Mouse (Mus musculus): ENCODE results near the gene Smarca5. TPM values are rescaled to one million over a fixed set of nuclear protein-coding genes. Genes with fewer than 3 reads are reported as not detected.

The Smarca5 gene
- polyA plus RNA-seq, 1 experiment from 2014 or later = 77.8 TPM

DNA sequence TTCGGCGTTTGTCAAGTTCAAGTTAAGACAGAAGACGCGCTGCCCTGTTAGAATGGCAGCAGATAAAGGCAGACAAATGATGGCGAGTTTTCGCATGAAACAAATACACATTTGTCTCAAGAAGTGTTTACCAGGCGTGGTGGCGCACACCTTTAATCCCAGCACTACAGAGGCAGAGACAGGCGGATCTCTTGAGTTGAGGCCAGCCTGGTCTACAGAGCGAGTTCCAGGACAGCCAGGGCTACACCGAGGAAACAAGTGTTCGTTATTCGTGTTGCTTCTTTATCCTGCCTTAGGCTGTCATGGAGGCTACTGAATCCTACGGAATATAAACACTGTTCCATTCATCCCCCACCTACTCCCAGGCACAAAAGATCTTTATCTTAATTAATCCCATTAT, 635 bp upstream of the Smarca5 start:
- H3K4me1 ChIP-seq = peaks cover 8% of the 10 kb centered on the region
- peak overlapping the region; percentile 97 for H3K27ac ChIP-seq (replicated peaks)
- peak overlapping the region; percentile 62 for H3K4me2 ChIP-seq (replicated peaks)
- ATAC-seq (replicated peaks) = peak; percentile 61
- no peaks in the 10 kb centered on the region for H3K27me3 ChIP-seq
- H3K4me3 ChIP-seq = peak overlapping the region; percentile 81
- peak overlapping the region; percentile 64 for H3K9ac ChIP-seq (replicated peaks)
- H3K36me3 ChIP-seq = peaks cover 8% of the 10 kb centered on the region
- WGBS = 7% methylated on average over 14 of the region's 14 CpGs
- H3K9me3 ChIP-seq = no peaks in the 10 kb centered on the region

DNA sequence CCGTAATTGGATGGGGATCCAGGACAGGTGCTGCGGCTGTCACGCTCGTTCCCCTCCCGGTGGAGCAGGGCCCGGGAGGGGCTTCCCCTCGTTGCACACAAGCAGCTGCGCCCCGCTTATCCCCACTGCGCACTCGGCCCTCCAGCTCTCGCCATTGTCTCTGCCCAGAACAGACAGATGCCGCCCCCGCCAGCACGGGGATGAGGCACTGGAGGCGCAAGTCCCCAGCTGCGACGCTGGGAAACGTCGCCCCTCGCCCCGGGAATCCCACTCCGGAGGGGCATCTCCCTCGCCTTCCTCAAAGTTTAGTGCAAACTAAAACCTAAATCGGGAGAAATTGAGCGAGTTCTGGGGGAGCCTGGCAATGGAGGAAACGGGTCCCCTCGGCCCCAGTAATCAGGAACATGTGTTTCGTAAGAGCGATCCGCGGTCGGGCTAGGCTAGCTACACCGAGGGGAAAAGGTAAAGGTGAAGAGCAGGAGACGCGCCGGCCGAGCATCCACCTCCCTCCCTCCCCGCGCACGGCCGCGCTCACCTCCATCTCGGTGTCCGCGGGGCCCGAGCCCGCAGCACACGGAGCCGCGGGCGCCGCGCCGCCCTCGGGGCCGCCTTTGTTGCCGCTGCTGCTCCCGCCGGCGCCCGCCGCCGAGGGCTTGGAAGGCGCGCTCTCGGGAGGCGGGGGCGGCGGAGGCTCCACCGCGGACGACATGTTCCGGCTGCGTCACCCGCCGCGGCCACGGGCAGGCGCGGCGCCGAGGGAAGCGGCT, 726 bp downstream of the Smarca5 start:
- peaks cover 8% of the 10 kb centered on the region for H3K4me1 ChIP-seq
- peak overlapping the region; percentile 83 for H3K4me2 ChIP-seq (replicated peaks)
- peak; percentile 65 for ATAC-seq (replicated peaks)
- peak overlapping the region; percentile 97 for H3K27ac ChIP-seq (replicated peaks)
- H3K4me3 ChIP-seq = peak overlapping the region; percentile 81
- WGBS = under 1% methylated on average over 77 of the region's 84 CpGs
- no peaks in the 10 kb centered on the region for H3K9me3 ChIP-seq
- peak overlapping the region; percentile 86 for H3K9ac ChIP-seq (replicated peaks)
- no peaks in the 10 kb centered on the region for H3K27me3 ChIP-seq
- peaks cover 14% of the 10 kb centered on the region for H3K36me3 ChIP-seq

GRCm38 (mm10) chr8:80738046-80738387, 1.3 kb downstream of the Smarca5 start:
- Histone ChIP-seq H3K9ac (replicated peaks) (peak overlapping the region; percentile 86), H3K27ac (replicated peaks) (peak overlapping the region; percentile 97), H3K4me2 (replicated peaks) (peak overlapping the region; percentile 83), H3K9me3 (no peaks in the 10 kb centered on the region), H3K4me3 (peak overlapping the region; percentile 81), H3K4me1 (peaks cover 8% of the 10 kb centered on the region), H3K36me3 (peaks cover 17% of the 10 kb centered on the region), H3K27me3 (no peaks in the 10 kb centered on the region)
- 0% methylated on average over 5 of the region's 5 CpGs for WGBS
- no peak for ATAC-seq (replicated peaks)

- Histone ChIP-seq H3K4me3 (no peak overlapping the region), H3K4me2 (replicated peaks) (no peak overlapping the region), H3K9me3 (no peaks in the 10 kb centered on the region), H3K4me1 (peaks cover under 1% of the 10 kb centered on the region; the same call in 1 of the 2 replicates), H3K36me3 (peaks cover 58% of the 10 kb centered on the region), H3K27me3 (no peaks in the 10 kb centered on the region), H3K9ac (replicated peaks) (no peak overlapping the region), H3K27ac (replicated peaks) (no peak overlapping the region)
- no peak for ATAC-seq (replicated peaks)
Measured at GRCm38 (mm10) chr8:80732326-80732725, 7.0 kb downstream of the Smarca5 start.

- H3K27ac ChIP-seq (replicated peaks) = no peak overlapping the region
- no peak overlapping the region for H3K4me2 ChIP-seq (replicated peaks)
- H3K4me3 ChIP-seq = no peak overlapping the region
- H3K36me3 ChIP-seq = peaks cover 53% of the 10 kb centered on the region
- ATAC-seq (replicated peaks) = no peak
- no peaks in the 10 kb centered on the region for H3K4me1 ChIP-seq
- H3K9me3 ChIP-seq = no peaks in the 10 kb centered on the region
- 88% methylated on average over 1 of the region's 1 CpGs for WGBS
- no peak overlapping the region for H3K9ac ChIP-seq (replicated peaks)
- H3K27me3 ChIP-seq = no peaks in the 10 kb centered on the region
Measured at GRCm38 (mm10) chr8:80714461-80714860, 24.8 kb downstream of the Smarca5 start.

DNA sequence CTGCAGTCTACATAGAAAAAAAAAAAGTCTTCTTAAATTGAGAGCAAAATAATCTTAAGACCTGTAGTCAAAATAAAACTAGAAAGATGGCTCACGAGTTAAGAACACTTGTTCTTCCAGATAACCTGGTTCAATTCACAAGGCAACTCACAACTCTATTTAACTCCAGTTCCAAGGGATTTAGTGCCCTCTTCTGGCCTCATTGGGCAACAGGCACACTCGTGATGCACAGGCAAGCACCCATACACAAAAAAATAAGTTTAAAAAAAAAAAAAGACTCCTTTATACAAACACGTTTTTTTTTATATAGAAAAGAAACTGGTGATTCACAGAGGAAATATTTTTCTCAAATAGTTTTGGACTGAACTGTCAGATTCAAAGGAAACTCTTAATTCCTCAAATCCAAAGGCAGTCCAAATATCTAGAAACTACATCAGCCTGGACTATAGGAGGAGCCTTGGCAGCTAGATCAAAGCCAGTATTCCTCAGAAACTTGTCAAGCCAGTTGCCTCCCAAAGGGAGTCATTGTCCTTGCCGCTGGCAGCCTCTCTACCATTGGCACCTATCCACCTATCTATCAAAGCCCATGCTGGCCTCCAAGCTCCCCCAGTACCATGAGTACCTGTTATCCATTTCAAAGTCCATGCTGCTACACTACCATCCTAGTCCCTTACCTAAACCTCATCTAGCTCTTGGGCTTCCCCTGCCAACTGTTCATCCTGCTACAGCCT, 28.5 kb downstream of the Smarca5 start:
- Histone ChIP-seq H3K4me3 (no peak overlapping the region), H3K4me2 (replicated peaks) (no peak overlapping the region), H3K36me3 (peaks cover 60% of the 10 kb centered on the region), H3K4me1 (no peaks in the 10 kb centered on the region), H3K9me3 (no peaks in the 10 kb centered on the region), H3K9ac (replicated peaks) (no peak overlapping the region), H3K27me3 (no peaks in the 10 kb centered on the region), H3K27ac (replicated peaks) (no peak overlapping the region)
- WGBS = 61% methylated on average over 4 of the region's 4 CpGs
- ATAC-seq (replicated peaks) = no peak

DNA sequence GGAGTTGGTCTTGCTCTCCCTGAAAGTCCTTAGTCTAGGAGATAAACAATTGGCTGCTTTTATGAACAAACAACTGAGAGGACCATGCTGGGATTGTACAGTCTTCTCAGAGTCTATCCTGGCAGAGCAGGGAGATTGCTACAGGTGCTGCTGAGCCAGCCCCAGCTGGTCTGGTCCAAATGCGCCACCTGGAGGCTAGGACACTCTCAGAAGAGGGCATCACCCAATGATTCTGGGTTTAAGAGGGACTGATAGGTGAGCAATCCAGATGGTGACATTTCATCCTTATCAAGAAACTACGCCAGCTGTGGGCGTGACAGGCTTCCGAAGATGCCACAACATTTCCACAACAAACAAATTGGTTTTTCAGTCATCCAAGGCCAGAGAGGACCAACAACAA, 51.2 kb downstream of the Smarca5 start:
- Histone ChIP-seq H3K4me2 (replicated peaks) (no peak overlapping the region), H3K36me3 (no peaks in the 10 kb centered on the region), H3K27ac (replicated peaks) (no peak overlapping the region), H3K9me3 (no peaks in the 10 kb centered on the region), H3K27me3 (no peaks in the 10 kb centered on the region), H3K9ac (replicated peaks) (no peak overlapping the region), H3K4me1 (no peaks in the 10 kb centered on the region), H3K4me3 (no peak overlapping the region)
- ATAC-seq (replicated peaks) = peak; percentile 77
- 49% methylated on average over 4 of the region's 4 CpGs for WGBS

DNA sequence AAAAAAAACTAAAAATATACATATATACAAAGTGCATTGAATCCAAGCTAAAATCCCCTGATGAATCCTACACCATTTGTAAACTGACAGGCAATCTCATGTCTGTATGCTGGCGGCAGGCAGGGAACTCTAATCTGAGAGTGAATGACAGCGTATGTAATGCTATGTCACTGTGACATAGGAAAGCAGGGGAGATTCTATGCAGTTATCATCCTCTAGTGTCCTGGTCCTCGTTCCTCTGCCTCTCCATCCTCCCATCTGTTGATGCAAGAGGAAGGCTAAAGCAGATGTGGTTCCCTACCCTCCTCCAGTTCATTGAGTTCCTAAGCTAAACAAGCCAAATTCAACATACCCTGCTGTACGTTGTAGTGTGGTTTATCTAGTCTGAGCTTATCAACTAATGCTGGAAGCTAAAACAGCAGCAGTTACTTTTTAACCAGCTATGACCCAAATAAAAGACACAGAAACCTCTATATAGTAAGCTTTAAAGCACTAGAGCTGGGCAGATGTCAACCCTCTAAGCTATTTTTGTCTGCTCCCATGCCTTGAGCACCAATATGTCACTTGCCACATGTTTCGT, 55.5 kb downstream of the Smarca5 start:
- H3K4me1 ChIP-seq = no peaks in the 10 kb centered on the region
- H3K4me3 ChIP-seq = no peak overlapping the region
- 80% methylated on average over 5 of the region's 5 CpGs for WGBS
- no peaks in the 10 kb centered on the region for H3K9me3 ChIP-seq
- H3K27me3 ChIP-seq = no peaks in the 10 kb centered on the region
- H3K9ac ChIP-seq (replicated peaks) = no peak overlapping the region
- H3K27ac ChIP-seq (replicated peaks) = no peak overlapping the region
- no peak for ATAC-seq (replicated peaks)
- H3K36me3 ChIP-seq = no peaks in the 10 kb centered on the region
- no peak overlapping the region for H3K4me2 ChIP-seq (replicated peaks)

- no peak overlapping the region for H3K27ac ChIP-seq (replicated peaks)
- H3K4me3 ChIP-seq = no peak overlapping the region
- ATAC-seq (replicated peaks) = no peak
- H3K9me3 ChIP-seq = no peaks in the 10 kb centered on the region
- WGBS = 82% methylated on average over 5 of the region's 5 CpGs
- no peak overlapping the region for H3K4me2 ChIP-seq (replicated peaks)
- H3K4me1 ChIP-seq = no peaks in the 10 kb centered on the region
- H3K9ac ChIP-seq (replicated peaks) = no peak overlapping the region
- no peaks in the 10 kb centered on the region for H3K27me3 ChIP-seq
- H3K36me3 ChIP-seq = no peaks in the 10 kb centered on the region
Measured at GRCm38 (mm10) chr8:80682594-80682993, 56.7 kb downstream of the Smarca5 start.

DNA sequence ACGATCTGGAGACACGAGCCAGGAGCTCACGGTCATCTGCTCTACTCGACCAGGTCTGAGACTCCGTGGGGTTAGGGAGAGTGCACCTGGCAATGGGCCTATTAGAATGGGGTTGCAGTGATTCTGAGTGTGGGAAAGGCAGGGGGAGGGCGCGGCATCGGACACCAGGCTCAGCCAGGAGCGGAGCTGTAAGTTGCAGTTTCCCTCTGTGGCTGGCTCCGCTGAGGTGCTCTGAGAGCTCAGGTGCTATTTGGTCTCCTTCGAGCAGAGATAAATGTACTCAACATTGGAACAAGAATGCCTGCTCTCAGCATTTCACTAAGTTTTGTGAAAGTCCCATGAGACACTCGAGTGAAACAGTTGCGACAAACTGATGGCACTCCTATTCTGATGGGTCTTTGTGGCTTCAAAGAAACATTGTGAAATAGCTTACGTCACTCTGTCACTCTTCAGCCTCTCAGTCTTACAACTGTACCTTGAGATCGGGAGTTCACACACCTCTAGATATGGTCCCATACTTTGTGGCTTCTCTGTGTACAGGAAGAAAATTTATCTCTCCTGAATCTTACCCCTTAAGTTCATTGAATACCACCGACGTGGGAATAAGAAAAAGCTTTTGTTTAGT, 69.9 kb downstream of the Smarca5 start:
- no peak overlapping the region for H3K4me2 ChIP-seq (replicated peaks)
- WGBS = 74% methylated on average over 17 of the region's 17 CpGs
- ATAC-seq (replicated peaks) = no peak

GRCm38 (mm10) chr8:80663476-80663875, 75.8 kb downstream of the Smarca5 start:
- WGBS = 75% methylated on average over 3 of the region's 3 CpGs
- Histone ChIP-seq H3K4me1 (no peaks in the 10 kb centered on the region), H3K36me3 (no peaks in the 10 kb centered on the region), H3K4me3 (no peak overlapping the region), H3K4me2 (replicated peaks) (no peak overlapping the region), H3K9ac (replicated peaks) (no peak overlapping the region), H3K27me3 (no peaks in the 10 kb centered on the region), H3K27ac (replicated peaks) (no peak overlapping the region), H3K9me3 (no peaks in the 10 kb centered on the region)
- no peak for ATAC-seq (replicated peaks)

More for the DNA sequence above, 69.9 kb downstream of the Smarca5 start:
- H3K9ac ChIP-seq (replicated peaks) = no peak overlapping the region
- H3K27ac ChIP-seq (replicated peaks) = no peak overlapping the region
- no peak overlapping the region for H3K4me3 ChIP-seq
- H3K9me3 ChIP-seq = no peaks in the 10 kb centered on the region
- no peaks in the 10 kb centered on the region for H3K4me1 ChIP-seq
- H3K36me3 ChIP-seq = no peaks in the 10 kb centered on the region
- H3K27me3 ChIP-seq = no peaks in the 10 kb centered on the region

- Histone ChIP-seq H3K27me3 (no peaks in the 10 kb centered on the region), H3K4me1 (no peaks in the 10 kb centered on the region), H3K4me2 (replicated peaks) (no peak overlapping the region), H3K36me3 (no peaks in the 10 kb centered on the region), H3K27ac (replicated peaks) (no peak overlapping the region), H3K4me3 (no peak overlapping the region), H3K9me3 (no peaks in the 10 kb centered on the region), H3K9ac (replicated peaks) (no peak overlapping the region)
- 84% methylated on average over 4 of the region's 4 CpGs for WGBS
- ATAC-seq (replicated peaks) = no peak
Measured at GRCm38 (mm10) chr8:80661055-80661454, 78.2 kb downstream of the Smarca5 start.

All from forebrain, embryonic 15.5 days (tissue).